Mouse (Mus musculus) layer of hippocampus, postnatal 14 days (tissue): ENCODE results near the gene Mroh9. TPM values are rescaled to one million over a fixed set of nuclear protein-coding genes. Genes with fewer than 3 reads are reported as not detected.

Experiments used
- DNase-seq, 2 experiments: peaks; one replicate each; pipeline ENCODE4 v3.0.0; 2021 to 2022; ENCODE audit warnings: low spot score in 2 of 2, mixed read lengths in 1 of 2
- long read RNA-seq, 2 experiments: library from polyadenylated mRNA; stranded (forward); transcript quantifications; one replicate each; pipeline ENCODE4 v2.0.0; 2021
- total RNA-seq, 2 experiments: library from RNA; stranded (reverse); gene quantifications; 2 replicates each; pipeline ENCODE4 v1.2.3; 2021

Mroh9 gene
- not detected for total RNA-seq
- long read RNA-seq, experiment 1 = 0 reads
- long read RNA-seq, experiment 2 = 0 reads

GRCm38 (mm10) chr1:163085570-163085969 lies at the start of gene Mroh9:
Gene Mroh9 (minus strand): TSS chr1:163085670.
- DNase-seq = no peak

GRCm38 (mm10) chr1:163129976-163130375 lies 44.5 kb upstream of the Mroh9 start:
- no peak for DNase-seq

GRCm38 (mm10) chr1:163129129-163129900 lies 43.8 kb upstream of the Mroh9 start:
- no peak for DNase-seq

DNA sequence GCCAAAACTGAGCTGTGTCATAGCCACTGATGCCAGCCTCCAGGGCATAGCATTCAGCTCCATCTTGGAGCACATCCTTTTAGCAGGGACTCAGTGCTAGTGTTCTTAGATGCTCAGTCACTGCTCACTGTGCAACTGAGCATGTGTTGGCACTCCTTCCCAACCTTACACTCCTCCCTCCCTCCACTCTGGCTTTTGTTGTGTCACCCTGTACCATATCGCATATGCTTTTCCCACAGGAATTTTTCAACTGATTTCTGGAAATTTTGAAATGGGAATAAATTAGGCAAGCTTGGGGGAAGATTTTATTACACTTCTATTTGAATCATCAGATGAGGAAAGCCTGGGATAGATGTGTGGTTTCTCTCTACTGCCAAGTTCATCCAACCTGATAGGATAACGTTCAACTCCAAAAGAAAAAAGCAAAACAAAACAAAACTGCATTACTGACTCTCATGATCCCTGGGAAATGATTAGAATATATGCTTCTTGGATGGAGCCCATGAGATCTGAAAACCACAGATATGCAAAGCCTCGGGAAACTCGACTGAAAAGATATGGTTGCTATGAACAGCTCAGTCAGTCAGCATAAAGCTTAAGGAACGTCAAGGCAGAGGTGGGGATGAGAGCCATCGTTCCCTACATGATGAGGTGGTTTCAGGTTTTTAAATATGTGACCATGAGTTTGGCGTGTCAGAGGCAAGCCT lies 40.9 kb upstream of the Mroh9 start:
- DNase-seq = no peak

DNA sequence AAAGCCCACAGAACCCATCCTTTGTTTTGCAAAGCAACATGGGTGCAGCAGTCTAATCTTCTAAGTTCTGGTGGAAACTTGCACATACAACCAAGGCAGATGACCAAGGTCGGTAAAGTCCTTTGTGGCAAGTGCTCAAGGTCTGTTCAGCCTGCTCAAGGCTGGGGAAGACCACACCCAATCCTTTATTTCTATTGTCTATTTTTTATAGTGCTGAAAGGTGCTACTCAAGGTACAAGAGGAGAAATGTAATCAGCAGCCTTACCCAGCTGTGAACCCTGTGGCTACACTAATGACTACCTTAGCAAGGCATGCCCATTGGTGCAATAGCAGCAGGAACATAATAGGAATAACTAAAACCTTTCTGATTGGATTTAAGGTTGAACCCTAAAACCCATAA lies 36.9 kb upstream of the Mroh9 start:
- no peak for DNase-seq

- DNase-seq = no peak
These were observed 28.1 kb upstream of the Mroh9 start for GRCm38 (mm10) chr1:163113461-163114174.

- no peak for DNase-seq
These were observed 27.2 kb upstream of the Mroh9 start for GRCm38 (mm10) chr1:163112482-163113164.

DNA sequence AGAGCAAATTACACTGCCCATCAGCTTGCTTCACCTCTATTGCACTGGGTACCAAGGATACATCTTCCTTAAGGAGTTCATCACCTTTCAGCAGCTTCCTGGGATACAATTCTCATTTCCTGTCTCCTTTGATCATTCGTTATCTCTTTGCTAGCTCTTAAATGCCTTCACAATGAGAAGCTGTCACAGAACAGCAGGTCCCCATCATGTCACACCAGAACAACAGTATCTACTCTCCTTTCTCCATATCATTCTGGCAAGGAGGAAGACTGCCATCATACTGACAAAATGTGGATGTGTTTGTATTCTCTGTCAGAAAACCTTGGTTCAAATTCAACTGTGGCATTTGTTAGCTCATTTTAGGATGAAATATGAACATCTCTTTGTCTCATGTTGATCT lies 19.5 kb upstream of the Mroh9 start:
- DNase-seq = no peak

GRCm38 (mm10) chr1:163091438-163092155 lies 6.1 kb upstream of the Mroh9 start:
- peak; percentile 24 to 51 for DNase-seq

GRCm38 (mm10) chr1:163070502-163070901 lies 15.0 kb downstream of the Mroh9 start:
- peak; percentile 24 to 59 for DNase-seq

DNA sequence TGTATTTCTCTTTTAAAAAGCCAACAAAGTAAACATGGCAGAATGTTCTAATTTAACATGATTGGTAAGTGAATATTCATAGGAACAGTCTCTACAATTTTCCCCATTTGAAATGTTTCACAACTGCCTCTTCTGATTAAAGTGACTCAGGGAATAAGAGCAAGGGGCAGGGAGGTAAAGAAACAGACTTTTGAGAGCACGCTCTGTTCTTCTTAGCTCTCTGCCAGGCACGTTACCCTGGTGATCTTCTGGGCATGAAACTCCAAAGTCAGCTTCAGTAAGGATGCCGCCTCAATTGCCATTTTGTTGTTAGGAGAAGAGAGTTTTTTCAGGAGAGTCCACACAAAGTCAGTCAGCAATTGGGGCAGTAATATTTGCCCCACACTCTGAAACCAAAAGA lies 25.1 kb downstream of the Mroh9 start:
- DNase-seq = peak in 1 of 2 experiments; percentile 52

GRCm38 (mm10) chr1:163057363-163057762 lies 28.1 kb downstream of the Mroh9 start:
- peak in 1 of 2 experiments; percentile 18 for DNase-seq

DNA sequence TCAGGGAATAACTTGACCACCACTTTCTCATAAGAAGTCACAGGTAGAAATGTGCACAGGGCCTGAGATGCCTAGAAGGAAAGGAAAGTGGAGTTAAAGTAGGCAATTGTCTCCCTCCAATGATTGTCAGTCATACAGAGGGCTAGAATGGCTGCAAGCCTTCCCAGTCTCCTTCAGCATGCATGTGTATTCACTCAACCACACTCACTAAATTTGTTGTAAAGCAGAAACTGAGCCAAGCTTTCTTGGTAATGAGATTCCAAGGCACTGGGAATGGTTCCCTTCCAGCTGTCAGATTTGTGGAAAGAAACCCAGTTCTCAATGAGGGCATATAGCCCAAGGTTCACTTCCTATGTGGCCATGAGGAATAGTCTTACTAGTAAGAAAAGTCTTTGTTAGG lies 29.8 kb downstream of the Mroh9 start:
- DNase-seq = no peak

DNA sequence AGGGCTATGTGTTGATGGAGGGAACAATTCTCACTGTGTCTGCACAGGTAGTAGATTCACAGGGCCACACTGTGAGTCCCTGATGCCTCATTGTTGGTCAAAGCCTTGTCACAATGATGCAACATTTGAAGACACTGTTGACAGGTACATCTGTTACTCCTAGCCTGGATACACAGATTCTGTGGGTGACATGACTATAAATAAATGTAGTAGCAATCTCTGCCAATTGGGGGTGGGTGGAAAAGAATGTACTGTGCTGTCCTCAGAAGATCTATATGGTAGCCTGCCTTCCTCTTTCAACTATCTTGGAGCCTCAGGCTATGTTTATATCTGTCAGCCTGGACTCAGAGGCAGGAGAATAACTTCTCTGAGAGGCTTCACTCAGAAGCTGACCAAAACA lies 62.4 kb downstream of the Mroh9 start:
- DNase-seq = no peak

DNA sequence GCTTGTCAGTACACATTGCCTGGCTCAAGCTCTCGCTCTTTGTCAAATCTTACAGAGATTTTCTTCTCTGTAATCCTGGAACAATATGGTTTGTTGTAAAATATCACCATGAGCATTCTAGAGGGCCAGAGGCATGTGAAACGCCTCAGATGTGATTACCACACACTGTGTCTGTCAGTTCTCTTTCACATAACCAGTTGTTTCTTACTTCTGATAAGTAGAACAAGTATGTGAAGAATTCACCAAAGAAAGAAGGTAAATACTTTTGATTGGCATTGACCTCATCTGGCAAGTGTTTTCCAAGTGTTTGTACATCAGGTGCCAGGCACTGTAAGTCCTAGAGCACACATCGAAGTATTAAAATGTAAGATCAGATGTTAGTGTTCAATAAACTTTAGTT lies 76.2 kb downstream of the Mroh9 start:
- no peak for DNase-seq

GRCm38 (mm10) chr1:163003496-163003895 lies 82.0 kb downstream of the Mroh9 start:
- no peak for DNase-seq

GRCm38 (mm10) chr1:163001271-163001829 lies 84.1 kb downstream of the Mroh9 start:
- no peak for DNase-seq

- no peak for DNase-seq
These were observed 97.9 kb downstream of the Mroh9 start for GRCm38 (mm10) chr1:162987546-162987945.

DNA sequence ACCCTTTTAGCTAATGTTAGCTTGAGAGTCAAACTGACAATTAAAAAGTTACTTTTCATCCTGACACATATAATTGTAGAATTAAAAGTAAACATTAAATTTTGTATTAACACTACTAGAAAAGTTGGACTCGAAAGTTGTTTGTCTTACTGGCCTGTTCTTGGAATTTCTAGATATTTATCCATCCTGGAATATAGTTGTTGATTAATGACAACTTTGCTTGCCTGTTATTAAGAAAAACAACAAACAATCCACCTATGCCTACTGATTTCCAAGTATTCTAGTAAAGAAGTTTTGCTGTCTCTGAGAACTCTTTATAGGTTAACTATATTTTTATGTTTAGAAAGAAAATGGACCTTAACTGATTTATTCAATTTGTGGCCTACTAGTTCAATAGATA lies 98.7 kb downstream of the Mroh9 start:
- DNase-seq = no peak

DNA sequence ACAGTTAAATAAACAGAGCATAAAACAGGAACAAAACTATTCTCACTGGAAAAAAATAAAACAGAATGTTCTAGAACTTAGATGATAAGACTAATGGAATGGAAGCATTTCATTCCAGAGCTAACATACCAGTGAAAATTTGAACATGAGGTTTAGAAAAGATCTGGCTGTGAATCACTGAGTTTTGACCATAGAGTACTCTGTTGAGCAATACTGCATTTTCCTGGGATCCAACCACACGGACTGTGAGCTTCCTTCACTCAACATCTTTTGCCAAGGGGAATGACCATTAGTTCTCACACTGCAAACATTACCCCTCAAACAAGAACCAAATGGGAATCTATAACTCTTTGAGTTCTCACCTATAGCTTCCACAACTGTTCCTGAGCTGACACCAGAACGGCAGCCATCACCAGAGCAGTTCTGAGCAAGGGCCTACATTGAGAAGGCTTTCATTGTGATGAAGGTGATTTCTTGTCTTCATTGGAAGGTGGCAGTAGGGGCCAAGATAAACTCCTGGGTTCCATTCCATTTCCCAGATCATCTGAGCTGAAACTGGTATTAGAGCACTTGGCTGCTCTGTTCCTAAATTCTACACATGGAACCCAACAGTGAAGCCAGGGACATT lies 99.2 kb downstream of the Mroh9 start:
- no peak for DNase-seq
